Mouse (Mus musculus) cortical plate, adult 2 months (tissue): ENCODE measurements around the gene Gm10135.

Source experiments
- CTCF ChIP-seq: fragments of 200-500 bp; IDR thresholded peaks from 2 replicates; pipeline ENCODE4 v1.5.1; 2011; ENCODE audit warnings: mild to moderate bottlenecking, control low read depth, low read length; ENCODE audit not compliant: insufficient read depth; ENCODE audit errors: extremely low read depth
- POLR2A ChIP-seq: fragments of 200-500 bp; IDR thresholded peaks from 2 replicates; pipeline ENCODE4 v1.6.1; 2011; ENCODE audit warnings: mild to moderate bottlenecking, low read length, control low read depth; ENCODE audit not compliant: insufficient read depth; ENCODE audit errors: extremely low read depth

GRCm38 (mm10) chr5:72950252-72950651 lies 24.2 kb downstream of the Gm10135 start:
- TF ChIP-seq POLR2A (no peak), CTCF (no peak)
